Mouse (Mus musculus): Measurements from ENCODE around the gene Hyou1.

DNA sequence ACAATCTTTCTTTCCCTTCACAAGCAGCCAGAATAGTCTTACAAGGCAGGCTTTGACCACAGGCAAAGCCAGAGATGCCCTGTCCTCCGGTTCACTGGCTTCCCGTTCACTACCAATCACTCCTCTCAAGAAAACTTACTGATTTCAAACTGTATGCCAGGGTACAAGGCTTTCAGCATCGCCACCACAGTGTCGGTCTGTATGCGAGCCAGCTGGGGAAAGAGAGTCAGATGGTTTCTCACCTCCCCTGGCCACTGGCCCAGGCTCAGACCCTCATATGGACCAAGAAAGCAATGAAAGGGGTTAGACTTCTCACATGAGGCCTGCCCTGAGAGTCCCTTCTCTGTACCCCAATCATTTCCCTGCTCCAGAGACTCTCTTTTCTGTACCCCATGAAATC, 37.8 kb upstream of the Hyou1 start:
- TF ChIP-seq CTCF (IDR thresholded peaks at IDR 0.05; ENCODE audit: low read depth, low read length) = no peak
- no peak for TF ChIP-seq POLR2A (IDR thresholded peaks at IDR 0.05; ENCODE audit: borderline replicate concordance, low read depth, low read length)
